Mouse (Mus musculus): ENCODE measurements at regions not wholly inside any gene's neighbourhood (a gene's known extent, or its start where the extent isn't known, plus 50 kb on each side); places are given as distances from the start of the nearest gene placed in this dataset.

DNA sequence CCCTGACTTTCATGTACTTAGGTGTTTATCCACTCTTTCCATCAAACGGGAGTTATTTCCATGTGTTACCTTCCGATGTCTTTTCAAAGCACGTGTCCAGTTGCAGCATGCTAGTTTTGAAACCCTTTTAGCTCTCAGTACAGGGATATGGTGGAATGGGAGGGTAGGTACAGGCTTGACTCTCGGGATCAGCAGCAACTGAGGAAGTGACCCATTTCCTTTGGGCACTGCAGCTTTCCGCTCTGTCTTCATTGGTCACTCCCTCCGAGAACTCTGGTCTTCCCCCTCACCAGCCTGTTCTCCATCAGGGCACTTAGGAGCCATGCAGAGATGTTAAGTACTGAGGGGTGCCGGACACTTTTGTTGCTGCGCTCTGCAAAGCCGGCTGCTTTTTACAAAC is 196.5 kb downstream of the Stim2 start:
- no peak for DNase-seq (ENCODE audit: low read depth, low spot score)
- H3K9me3 ChIP-seq (ENCODE audit: control insufficient read depth, insufficient read depth, low read depth, low read length), result no peaks in the 10 kb centered on the region
- no peak overlapping the region for H3K9ac ChIP-seq (ENCODE audit: insufficient read depth, low read depth, low read length, poor library complexity, severe bottlenecking)
- H3K4me1 ChIP-seq (ENCODE audit: control insufficient read depth in 2 of 2, insufficient read depth in 2 of 2, low read length in 2 of 2, poor library complexity in 1 of 2), result no peaks in the 10 kb centered on the region
- H3K36me3 ChIP-seq (ENCODE audit: control insufficient read depth, insufficient read depth, low read length, poor library complexity, severe bottlenecking), result no peaks in the 10 kb centered on the region
- in situ Hi-C loops (cut with MboI; ENCODE audit: low sequenced_read_pairs in 2 of 2, unreplicated experiment in 2 of 2), result no loop called here
- TF ChIP-seq ZNF384 (IDR thresholded peaks at IDR 0.05; ENCODE audit: low read depth, low read length) (no peak), HCFC1 (IDR thresholded peaks at IDR 0.05; ENCODE audit: borderline replicate concordance, insufficient read depth, low read length) (no peak), ZC3H11A (IDR thresholded peaks at IDR 0.05; ENCODE audit: borderline replicate concordance, low read depth, low read length) (no peak), MAFK (IDR thresholded peaks at IDR 0.05; ENCODE audit: insufficient read depth, low read depth, low read length) (no peak), CHD2 (IDR thresholded peaks at IDR 0.05; ENCODE audit: low read depth, low read length) (no peak)
- H3K27ac ChIP-seq (ENCODE audit: insufficient read depth, low read depth, low read length, poor library complexity, severe bottlenecking), result no peak overlapping the region; the same call in 1 of the 2 replicates
- H3K4me3 ChIP-seq (ENCODE audit: insufficient read depth in 1 of 2, low read depth in 1 of 2, low read length in 2 of 2, poor library complexity in 1 of 2, severe bottlenecking in 1 of 2), result no peak overlapping the region

GRCm38 (mm10) chr5:54200032-54200431 is 201.7 kb downstream of the Stim2 start:
- no peak for DNase-seq (ENCODE audit: low read depth, low spot score)
- TF ChIP-seq ZNF384 (IDR thresholded peaks at IDR 0.05; ENCODE audit: low read depth, low read length) (no peak), HCFC1 (IDR thresholded peaks at IDR 0.05; ENCODE audit: borderline replicate concordance, insufficient read depth, low read length) (no peak), MAFK (IDR thresholded peaks at IDR 0.05; ENCODE audit: insufficient read depth, low read depth, low read length) (no peak), CHD2 (IDR thresholded peaks at IDR 0.05; ENCODE audit: low read depth, low read length) (no peak), ZC3H11A (IDR thresholded peaks at IDR 0.05; ENCODE audit: borderline replicate concordance, low read depth, low read length) (no peak)
- Histone ChIP-seq H3K4me1 (ENCODE audit: control insufficient read depth in 2 of 2, insufficient read depth in 2 of 2, low read length in 2 of 2, poor library complexity in 1 of 2) (no peaks in the 10 kb centered on the region), H3K9ac (ENCODE audit: insufficient read depth, low read depth, low read length, poor library complexity, severe bottlenecking) (no peak overlapping the region), H3K9me3 (ENCODE audit: control insufficient read depth, insufficient read depth, low read depth, low read length) (no peaks in the 10 kb centered on the region), H3K36me3 (ENCODE audit: control insufficient read depth, insufficient read depth, low read length, poor library complexity, severe bottlenecking) (no peaks in the 10 kb centered on the region), H3K27ac (ENCODE audit: insufficient read depth, low read depth, low read length, poor library complexity, severe bottlenecking) (no peak overlapping the region), H3K4me3 (ENCODE audit: insufficient read depth in 1 of 2, low read depth in 1 of 2, low read length in 2 of 2, poor library complexity in 1 of 2, severe bottlenecking in 1 of 2) (no peak overlapping the region)
- in situ Hi-C loops (cut with MboI; ENCODE audit: low sequenced_read_pairs in 2 of 2, unreplicated experiment in 2 of 2), result no loop called here

DNA sequence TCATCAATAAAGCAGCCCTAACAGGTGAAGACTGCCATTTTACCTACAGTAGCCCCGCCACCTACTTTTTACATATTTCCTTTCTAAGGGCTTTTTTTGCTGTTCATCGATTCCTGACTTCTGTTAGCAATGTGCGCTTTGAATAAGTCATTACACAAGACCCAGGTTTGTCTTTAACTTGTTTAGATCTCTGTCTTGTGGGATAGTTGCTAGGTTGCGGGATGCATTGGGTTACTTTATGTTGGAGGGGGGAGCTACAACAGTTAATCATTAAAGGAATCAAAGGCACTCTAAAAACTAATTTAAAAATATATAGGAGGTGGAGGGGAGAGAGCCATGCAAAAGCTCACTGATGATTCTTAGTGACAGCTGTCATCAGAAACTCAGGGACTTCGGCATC is 202.3 kb downstream of the Stim2 start:
- no peaks in the 10 kb centered on the region for H3K4me1 ChIP-seq (ENCODE audit: control insufficient read depth in 2 of 2, insufficient read depth in 2 of 2, low read length in 2 of 2, poor library complexity in 1 of 2)
- TF ChIP-seq CHD2 (IDR thresholded peaks at IDR 0.05; ENCODE audit: low read depth, low read length) (no peak), HCFC1 (IDR thresholded peaks at IDR 0.05; ENCODE audit: borderline replicate concordance, insufficient read depth, low read length) (no peak), MAFK (IDR thresholded peaks at IDR 0.05; ENCODE audit: insufficient read depth, low read depth, low read length) (no peak), ZNF384 (IDR thresholded peaks at IDR 0.05; ENCODE audit: low read depth, low read length) (no peak)
- no peaks in the 10 kb centered on the region for H3K36me3 ChIP-seq (ENCODE audit: control insufficient read depth, insufficient read depth, low read length, poor library complexity, severe bottlenecking)
- no peak overlapping the region for H3K9ac ChIP-seq (ENCODE audit: insufficient read depth, low read depth, low read length, poor library complexity, severe bottlenecking)
- H3K9me3 ChIP-seq (ENCODE audit: control insufficient read depth, insufficient read depth, low read depth, low read length), result no peaks in the 10 kb centered on the region
- no peak for DNase-seq (ENCODE audit: low read depth, low spot score)
- in situ Hi-C loops (cut with MboI; ENCODE audit: low sequenced_read_pairs in 2 of 2, unreplicated experiment in 2 of 2), result no loop called here
- H3K4me3 ChIP-seq (ENCODE audit: insufficient read depth in 1 of 2, low read depth in 1 of 2, low read length in 2 of 2, poor library complexity in 1 of 2, severe bottlenecking in 1 of 2), result no peak overlapping the region
- H3K27ac ChIP-seq (ENCODE audit: insufficient read depth, low read depth, low read length, poor library complexity, severe bottlenecking), result no peak overlapping the region

GRCm38 (mm10) chr5:54211457-54211856 is 213.2 kb downstream of the Stim2 start:
- no peak overlapping the region for H3K4me3 ChIP-seq (ENCODE audit: insufficient read depth in 1 of 2, low read depth in 1 of 2, low read length in 2 of 2, poor library complexity in 1 of 2, severe bottlenecking in 1 of 2)
- no peaks in the 10 kb centered on the region for H3K9me3 ChIP-seq (ENCODE audit: control insufficient read depth, insufficient read depth, low read depth, low read length)
- H3K9ac ChIP-seq (ENCODE audit: insufficient read depth, low read depth, low read length, poor library complexity, severe bottlenecking), result no peak overlapping the region
- H3K27ac ChIP-seq (ENCODE audit: insufficient read depth, low read depth, low read length, poor library complexity, severe bottlenecking), result no peak overlapping the region
- DNase-seq (ENCODE audit: low read depth, low spot score), result no peak
- TF ChIP-seq HCFC1 (IDR thresholded peaks at IDR 0.05; ENCODE audit: borderline replicate concordance, insufficient read depth, low read length), result no peak
- no peak for TF ChIP-seq MAFK (IDR thresholded peaks at IDR 0.05; ENCODE audit: insufficient read depth, low read depth, low read length)
- in situ Hi-C loops (cut with MboI; ENCODE audit: low sequenced_read_pairs in 2 of 2, unreplicated experiment in 2 of 2), result no loop called here
- H3K4me1 ChIP-seq (ENCODE audit: control insufficient read depth in 2 of 2, insufficient read depth in 2 of 2, low read length in 2 of 2, poor library complexity in 1 of 2), result no peaks in the 10 kb centered on the region
- H3K36me3 ChIP-seq (ENCODE audit: control insufficient read depth, insufficient read depth, low read length, poor library complexity, severe bottlenecking), result no peaks in the 10 kb centered on the region

GRCm38 (mm10) chr5:54212038-54212589 is 213.8 kb downstream of the Stim2 start:
- DNase-seq (ENCODE audit: low read depth, low spot score), result no peak
- TF ChIP-seq ZC3H11A (IDR thresholded peaks at IDR 0.05; ENCODE audit: borderline replicate concordance, low read depth, low read length) (no peak), HCFC1 (IDR thresholded peaks at IDR 0.05; ENCODE audit: borderline replicate concordance, insufficient read depth, low read length) (no peak), CHD2 (IDR thresholded peaks at IDR 0.05; ENCODE audit: low read depth, low read length) (no peak), MAFK (IDR thresholded peaks at IDR 0.05; ENCODE audit: insufficient read depth, low read depth, low read length) (no peak), ZNF384 (IDR thresholded peaks at IDR 0.05; ENCODE audit: low read depth, low read length) (no peak)
- Histone ChIP-seq H3K4me3 (ENCODE audit: insufficient read depth in 1 of 2, low read depth in 1 of 2, low read length in 2 of 2, poor library complexity in 1 of 2, severe bottlenecking in 1 of 2) (no peak overlapping the region), H3K27ac (ENCODE audit: insufficient read depth, low read depth, low read length, poor library complexity, severe bottlenecking) (no peak overlapping the region), H3K9me3 (ENCODE audit: control insufficient read depth, insufficient read depth, low read depth, low read length) (no peaks in the 10 kb centered on the region), H3K4me1 (ENCODE audit: control insufficient read depth in 2 of 2, insufficient read depth in 2 of 2, low read length in 2 of 2, poor library complexity in 1 of 2) (no peaks in the 10 kb centered on the region), H3K9ac (ENCODE audit: insufficient read depth, low read depth, low read length, poor library complexity, severe bottlenecking) (no peak overlapping the region), H3K36me3 (ENCODE audit: control insufficient read depth, insufficient read depth, low read length, poor library complexity, severe bottlenecking) (no peaks in the 10 kb centered on the region)
- in situ Hi-C loops (cut with MboI; ENCODE audit: low sequenced_read_pairs in 2 of 2, unreplicated experiment in 2 of 2), result no loop called here
